Mouse (Mus musculus) C2C12 (cell line): ENCODE measurements around the gene Lpcat3. TPM values are rescaled to one million over a fixed set of nuclear protein-coding genes. Genes with fewer than 3 reads are reported as not detected.
"Not testable (repeated sequence)": the region's sequence is repeated elsewhere in the genome, so short reads cannot be mapped to it uniquely, and the experiment has no call there.

ENCODE experiments used
- H3K27me3 ChIP-seq: one replicate; pipeline ENCODE4 v1.6.1; 2011; ENCODE audit not compliant: control insufficient read depth, insufficient read depth, insufficient read length
- H3K36me3 ChIP-seq: one replicate; pipeline ENCODE4 v1.6.1; 2011; ENCODE audit not compliant: control insufficient read depth, insufficient read depth
- H3K4me3 ChIP-seq: one replicate; pipeline ENCODE4 v1.5.1; 2011; ENCODE audit warnings: mild to moderate bottlenecking, control low read depth; ENCODE audit not compliant: poor library complexity, insufficient read depth, severe bottlenecking
- H3K79me2 ChIP-seq: one replicate; pipeline ENCODE4 v1.6.1; 2011; ENCODE audit not compliant: control insufficient read depth, insufficient read depth
- H3K79me3 ChIP-seq: one replicate; pipeline ENCODE4 v1.6.1; 2011; ENCODE audit warnings: low read depth, control low read depth
- H3ac ChIP-seq: one replicate; pipeline ENCODE3; 2011; ENCODE audit warnings: low read depth; ENCODE audit not compliant: control insufficient read depth, insufficient read length
- CEBPB ChIP-seq: IDR thresholded peaks from one replicate; pipeline ENCODE4 v1.6.1; 2011; ENCODE audit warnings: low read depth, mild to moderate bottlenecking, control low read depth, moderate library complexity
- CTCF ChIP-seq: IDR thresholded peaks from one replicate; pipeline ENCODE4 v1.5.1; 2011; ENCODE audit not compliant: control insufficient read depth, insufficient read depth, insufficient read length
- FOSL1 ChIP-seq: IDR thresholded peaks from one replicate; pipeline ENCODE4 v1.8.0; 2011; ENCODE audit warnings: mild to moderate bottlenecking, low read length; ENCODE audit not compliant: poor library complexity, insufficient read depth, severe bottlenecking
- MAX ChIP-seq: IDR thresholded peaks from one replicate; pipeline ENCODE4 v1.6.1; 2011; ENCODE audit warnings: mild to moderate bottlenecking, control low read depth
- MYOD1 ChIP-seq: IDR thresholded peaks from one replicate; pipeline ENCODE4 v1.6.1; 2011; ENCODE audit warnings: low read depth; ENCODE audit not compliant: control insufficient read depth, insufficient read length
- MYOG ChIP-seq: IDR thresholded peaks from one replicate; pipeline ENCODE4 v1.6.1; 2011; ENCODE audit not compliant: control insufficient read depth, insufficient read length; ENCODE audit errors: extremely low read depth
- USF1 ChIP-seq: IDR thresholded peaks from one replicate; pipeline ENCODE4 v1.6.1; 2011; ENCODE audit warnings: low read depth, mild to moderate bottlenecking, control low read depth, moderate library complexity
- long read RNA-seq, 2 experiments: library from polyadenylated mRNA; unstranded; transcript quantifications; one replicate each; pipeline ENCODE4 v2.0.0; 2019 to 2020
- polyA plus RNA-seq: library from polyadenylated mRNA; unstranded; fragments of >200 nt; fragmentation: generic; extraction: Trizol; gene quantifications from one replicate; pipeline ENCODE4 v1.2.1, GENCODE M21; 2012; ENCODE audit warnings: missing spikeins

Lpcat3 gene
- 55.4 TPM for polyA plus RNA-seq
- long read RNA-seq, experiment 1, transcript Lpcat3-201 (13 exons, 2,281 nt) = major isoform, 59 of 73 reads
- long read RNA-seq, experiment 1, partial matches to known transcripts = 5 of 73 reads
- long read RNA-seq, experiment 1, other reads (novel, unspliced or antisense) = 8 of 73 reads
- long read RNA-seq, experiment 2, transcript Lpcat3-201 (13 exons, 2,281 nt) = major isoform, 264 of 308 reads
- long read RNA-seq, experiment 2, partial matches to known transcripts = 21 of 308 reads
- long read RNA-seq, experiment 2, other reads (novel, unspliced or antisense) = 23 of 308 reads

GRCm38 (mm10) chr6:124662477-124663423 lies at the start of gene Lpcat3:
Gene Lpcat3, plus strand, starts transcription at chr6:124663027.
- TF ChIP-seq CTCF (peak; percentile 69), USF1 (no peak)
- H3K36me3 ChIP-seq = no peaks in the 10 kb centered on the region
- no peaks in the 10 kb centered on the region for H3K27me3 ChIP-seq
- peaks cover 10% of the 10 kb centered on the region for H3K79me2 ChIP-seq
- H3K4me3 ChIP-seq = peak within 1 kb of the TSS; percentile 60
- H3K79me3 ChIP-seq = no peaks in the 10 kb centered on the region
- peak within 1 kb of the TSS; percentile 61 for H3ac ChIP-seq

DNA sequence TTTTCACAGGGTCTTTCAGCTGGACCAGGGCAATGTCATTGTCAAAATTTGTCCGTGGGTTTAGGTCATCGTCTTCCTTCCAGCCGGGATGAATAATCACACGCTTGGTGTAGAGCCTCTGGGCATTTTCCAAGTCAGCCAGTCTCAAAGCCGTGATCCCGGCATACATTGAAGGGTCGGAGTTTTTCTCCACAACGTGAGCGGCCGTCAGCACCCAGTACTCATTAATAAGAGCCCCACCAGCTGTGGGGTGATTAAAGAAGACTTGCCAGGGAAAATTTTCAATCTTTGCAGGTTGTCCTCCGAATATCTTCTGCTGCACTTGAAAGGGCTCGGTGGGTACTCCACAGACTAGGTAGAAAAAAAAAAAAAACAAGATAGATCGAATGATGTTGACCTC lies 37.2 kb upstream of the Lpcat3 start:
- Histone ChIP-seq H3K79me3 (no peaks in the 10 kb centered on the region), H3K4me3 (no peak overlapping the region), H3K27me3 (no peaks in the 10 kb centered on the region), H3ac (no peak overlapping the region), H3K79me2 (no peaks in the 10 kb centered on the region), H3K36me3 (no peaks in the 10 kb centered on the region)
- TF ChIP-seq FOSL1 (no peak), CTCF (no peak), USF1 (no peak), MYOD1 (no peak), MYOG (no peak), MAX (no peak), CEBPB (no peak)

- H3K27me3 ChIP-seq, H3K4me3 ChIP-seq, H3K79me3 ChIP-seq, H3K36me3 ChIP-seq, H3K79me2 ChIP-seq, H3ac ChIP-seq: not testable (repeated sequence)
These were observed 36.6 kb upstream of the Lpcat3 start for GRCm38 (mm10) chr6:124626184-124626583.

DNA sequence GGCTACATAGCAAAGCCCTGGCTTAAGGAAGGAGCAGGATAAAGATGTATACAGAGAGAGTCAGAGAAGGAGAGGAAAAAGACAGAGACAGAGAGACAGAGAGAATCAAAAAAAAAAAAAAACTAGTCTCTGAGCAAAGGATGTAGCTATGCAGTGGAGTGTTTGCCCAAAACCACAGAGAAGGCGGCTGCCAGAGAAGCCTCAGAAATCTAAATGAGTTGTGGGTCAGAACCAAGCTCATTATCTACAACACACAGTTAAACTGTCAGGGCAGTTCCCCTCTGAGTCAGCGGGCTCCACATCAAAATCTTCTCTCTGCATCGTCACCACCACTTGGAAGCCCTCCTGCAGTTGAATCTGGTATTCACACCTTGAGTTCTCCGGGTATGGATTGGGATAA lies 32.1 kb upstream of the Lpcat3 start:
- no peak overlapping the region for H3ac ChIP-seq
- H3K27me3 ChIP-seq = peaks cover 10% of the 10 kb centered on the region
- no peaks in the 10 kb centered on the region for H3K79me3 ChIP-seq
- no peak overlapping the region for H3K4me3 ChIP-seq
- no peak for TF ChIP-seq CTCF
- TF ChIP-seq MYOD1 = no peak
- no peak for TF ChIP-seq CEBPB
- no peak for TF ChIP-seq MAX
- TF ChIP-seq MYOG = no peak
- no peak for TF ChIP-seq USF1
- TF ChIP-seq FOSL1 = no peak
- no peaks in the 10 kb centered on the region for H3K36me3 ChIP-seq
- no peaks in the 10 kb centered on the region for H3K79me2 ChIP-seq

GRCm38 (mm10) chr6:124635985-124636384 lies 26.8 kb upstream of the Lpcat3 start, which contains the start of gene C1s2:
Gene C1s2, minus strand, starts transcription at chr6:124636085.
- not testable (repeated sequence) for H3K79me3 ChIP-seq, H3K4me3 ChIP-seq, H3ac ChIP-seq, H3K79me2 ChIP-seq, H3K36me3 ChIP-seq
- H3K27me3 ChIP-seq = peaks cover 10% of the 10 kb centered on the region

DNA sequence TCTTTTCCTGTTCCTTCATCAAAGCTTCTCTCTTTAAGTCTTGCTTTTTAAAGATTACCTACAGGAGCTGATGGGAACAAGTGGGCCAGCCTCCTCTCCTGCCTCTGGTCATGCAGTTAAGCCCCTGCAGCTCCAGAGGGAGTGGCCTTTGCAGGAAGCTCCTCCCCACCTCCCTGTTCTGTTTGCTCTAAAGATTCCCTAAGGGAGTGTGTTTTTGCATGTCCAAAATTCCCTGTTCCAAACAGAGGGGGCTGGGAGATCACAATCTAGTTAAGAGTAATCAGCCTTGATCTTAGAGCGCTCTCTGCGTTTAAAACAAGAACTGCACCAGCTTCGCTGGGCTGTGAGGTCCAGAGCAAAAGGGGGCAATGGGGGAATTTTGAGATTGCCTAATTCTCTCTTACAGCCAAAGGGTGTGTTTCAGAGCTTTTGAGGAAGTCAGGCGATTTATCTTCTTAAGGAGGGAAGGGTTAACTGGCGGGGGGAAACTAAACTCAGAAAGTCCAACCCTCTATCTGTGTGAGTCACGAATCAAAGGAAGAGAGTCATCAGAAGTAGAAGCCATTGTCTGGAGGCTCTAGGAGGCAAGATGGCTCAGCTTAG lies 25.9 kb upstream of the Lpcat3 start:
- not testable (repeated sequence) for H3K36me3 ChIP-seq, H3ac ChIP-seq, H3K79me2 ChIP-seq, H3K4me3 ChIP-seq, H3K79me3 ChIP-seq
- H3K27me3 ChIP-seq = peaks cover 10% of the 10 kb centered on the region
